Mouse (Mus musculus): ENCODE data around the gene Hspa4l.

The Hspa4l gene

GRCm38 (mm10) chr3:40744024-40744835 is at the start of gene Hspa4l:
Gene Hspa4l (plus strand): TSS chr3:40744495.
- DNase-seq (ENCODE audit: low spot score) = no peak

GRCm38 (mm10) chr3:40695162-40695561 is 49.1 kb upstream of the Hspa4l start:
- DNase-seq (ENCODE audit: low spot score) = no peak

- DNase-seq (ENCODE audit: low spot score) = no peak
Observed at GRCm38 (mm10) chr3:40698834-40699233, 45.5 kb upstream of the Hspa4l start.

- no peak for DNase-seq (ENCODE audit: low spot score)
Observed at GRCm38 (mm10) chr3:40704816-40705430, 39.4 kb upstream of the Hspa4l start.

- DNase-seq (ENCODE audit: low spot score) = no peak
Observed at GRCm38 (mm10) chr3:40708655-40709054, 35.6 kb upstream of the Hspa4l start, which contains the start of gene Slc25a31. Gene Slc25a31 (plus strand): TSS chr3:40708855.

- DNase-seq (ENCODE audit: low spot score) = no peak
Observed at GRCm38 (mm10) chr3:40716056-40716455, 28.2 kb upstream of the Hspa4l start.

- DNase-seq (ENCODE audit: low spot score) = no peak
Observed at GRCm38 (mm10) chr3:40719022-40719421, 25.3 kb upstream of the Hspa4l start.

GRCm38 (mm10) chr3:40738381-40738912 is 5.8 kb upstream of the Hspa4l start:
- DNase-seq (ENCODE audit: low spot score) = no peak

- DNase-seq (ENCODE audit: low spot score) = peak; percentile 88
Observed at GRCm38 (mm10) chr3:40744836-40745660, 753 bp downstream of the Hspa4l start.

GRCm38 (mm10) chr3:40745661-40746547 is 1.6 kb downstream of the Hspa4l start:
- no peak for DNase-seq (ENCODE audit: low spot score)

- no peak for DNase-seq (ENCODE audit: low spot score)
Observed at GRCm38 (mm10) chr3:40760746-40761145, 16.5 kb downstream of the Hspa4l start.

- no peak for DNase-seq (ENCODE audit: low spot score)
Observed at GRCm38 (mm10) chr3:40761312-40761711, 17.0 kb downstream of the Hspa4l start.

- no peak for DNase-seq (ENCODE audit: low spot score)
Observed at GRCm38 (mm10) chr3:40793783-40794182, 49.5 kb downstream of the Hspa4l start.

GRCm38 (mm10) chr3:40798054-40798453 is 53.8 kb downstream of the Hspa4l start:
- DNase-seq (ENCODE audit: low spot score) = no peak

- peak; percentile 20 for DNase-seq (ENCODE audit: low spot score)
Observed at GRCm38 (mm10) chr3:40798500-40798899, 54.2 kb downstream of the Hspa4l start.

GRCm38 (mm10) chr3:40799530-40800372 is 55.5 kb downstream of the Hspa4l start, which contains the start of gene Plk4:
Gene Plk4 (plus strand): TSS chr3:40800019.
- peak; percentile 94 for DNase-seq (ENCODE audit: low spot score)

- peak; percentile 34 for DNase-seq (ENCODE audit: low spot score)
Observed at GRCm38 (mm10) chr3:40800373-40800823, 56.1 kb downstream of the Hspa4l start.

GRCm38 (mm10) chr3:40806871-40807270 is 62.6 kb downstream of the Hspa4l start:
- DNase-seq (ENCODE audit: low spot score) = no peak

- DNase-seq (ENCODE audit: low spot score) = no peak
Observed at GRCm38 (mm10) chr3:40808686-40809085, 64.4 kb downstream of the Hspa4l start.

- DNase-seq (ENCODE audit: low spot score) = no peak
Observed at GRCm38 (mm10) chr3:40809894-40810293, 65.6 kb downstream of the Hspa4l start.

Measured in urinary bladder, postnatal 25 days (tissue).